Mouse (Mus musculus) cortical plate, adult 2 months (tissue): ENCODE measurements at regions not wholly inside any gene's neighbourhood (a gene's known extent, or its start where the extent isn't known, plus 50 kb on each side); places are given as distances from the start of the nearest gene placed in this dataset.

ENCODE experiments used
- H3K27ac ChIP-seq: fragments of 200-500 bp; 2 replicates; pipeline ENCODE4 v1.5.1; 2012; ENCODE audit warnings: low read length, control low read depth, inconsistent platforms; ENCODE audit not compliant: insufficient read depth
- H3K4me1 ChIP-seq: fragments of 200-500 bp; 2 replicates; pipeline ENCODE4 v1.6.1; 2011; ENCODE audit warnings: low read length; ENCODE audit not compliant: control insufficient read depth, insufficient read depth
- H3K4me3 ChIP-seq: fragments of 200-500 bp; 2 replicates; pipeline ENCODE4 v1.5.1; 2011; ENCODE audit warnings: mild to moderate bottlenecking, low read length, control low read depth; ENCODE audit not compliant: insufficient read depth
- CTCF ChIP-seq: fragments of 200-500 bp; IDR thresholded peaks from 2 replicates; pipeline ENCODE4 v1.5.1; 2011; ENCODE audit warnings: mild to moderate bottlenecking, control low read depth, low read length; ENCODE audit not compliant: insufficient read depth; ENCODE audit errors: extremely low read depth
- POLR2A ChIP-seq: fragments of 200-500 bp; IDR thresholded peaks from 2 replicates; pipeline ENCODE4 v1.6.1; 2011; ENCODE audit warnings: mild to moderate bottlenecking, low read length, control low read depth; ENCODE audit not compliant: insufficient read depth; ENCODE audit errors: extremely low read depth

- Histone ChIP-seq H3K4me3 (no peak overlapping the region), H3K27ac (no peak overlapping the region), H3K4me1 (no peaks in the 10 kb centered on the region)
- TF ChIP-seq CTCF (no peak), POLR2A (no peak)
Observed at GRCm38 (mm10) chr8:35907998-35908397, 142.4 kb downstream of the Gm19410 start.

- H3K4me1 ChIP-seq = no peaks in the 10 kb centered on the region
Observed at GRCm38 (mm10) chr8:35912264-35912663, 146.7 kb downstream of the Gm19410 start.

GRCm38 (mm10) chr8:35915878-35916518, 150.4 kb downstream of the Gm19410 start:
- no peaks in the 10 kb centered on the region for H3K4me1 ChIP-seq
- no peak overlapping the region for H3K27ac ChIP-seq
- TF ChIP-seq CTCF = no peak
- TF ChIP-seq POLR2A = no peak
- H3K4me3 ChIP-seq = no peak overlapping the region

More at GRCm38 (mm10) chr8:35912264-35912663, 146.7 kb downstream of the Gm19410 start:
- H3K27ac ChIP-seq = no peak overlapping the region
- H3K4me3 ChIP-seq = no peak overlapping the region
- TF ChIP-seq POLR2A (no peak), CTCF (no peak)

- H3K27ac ChIP-seq = no peak overlapping the region
- H3K4me3 ChIP-seq = no peak overlapping the region
- no peaks in the 10 kb centered on the region for H3K4me1 ChIP-seq
- TF ChIP-seq POLR2A = no peak
- TF ChIP-seq CTCF = no peak
Observed at GRCm38 (mm10) chr8:35917573-35917972, 152.0 kb downstream of the Gm19410 start.

GRCm38 (mm10) chr8:35919451-35919850, 153.9 kb downstream of the Gm19410 start:
- Histone ChIP-seq H3K27ac (no peak overlapping the region), H3K4me3 (no peak overlapping the region), H3K4me1 (no peaks in the 10 kb centered on the region)
- TF ChIP-seq CTCF = no peak
- TF ChIP-seq POLR2A = no peak

GRCm38 (mm10) chr8:35919859-35920675, 154.5 kb downstream of the Gm19410 start:
- no peak overlapping the region for H3K27ac ChIP-seq
- no peak for TF ChIP-seq POLR2A
- TF ChIP-seq CTCF = no peak
- no peaks in the 10 kb centered on the region for H3K4me1 ChIP-seq
- H3K4me3 ChIP-seq = no peak overlapping the region

GRCm38 (mm10) chr8:35924026-35924425, 158.4 kb downstream of the Gm19410 start:
- no peaks in the 10 kb centered on the region for H3K4me1 ChIP-seq
- TF ChIP-seq CTCF = no peak
- TF ChIP-seq POLR2A = no peak
- H3K27ac ChIP-seq = no peak overlapping the region
- no peak overlapping the region for H3K4me3 ChIP-seq

GRCm38 (mm10) chr8:35927408-35927871, 161.8 kb downstream of the Gm19410 start:
- H3K4me3 ChIP-seq = no peak overlapping the region
- TF ChIP-seq POLR2A = no peak
- no peak for TF ChIP-seq CTCF
- H3K4me1 ChIP-seq = no peaks in the 10 kb centered on the region
- no peak overlapping the region for H3K27ac ChIP-seq

GRCm38 (mm10) chr8:35930291-35930690, 164.7 kb downstream of the Gm19410 start:
- no peak overlapping the region for H3K4me3 ChIP-seq
- H3K4me1 ChIP-seq = peaks cover 2% of the 10 kb centered on the region; the same call in 1 of the 2 replicates
- TF ChIP-seq CTCF = no peak
- no peak for TF ChIP-seq POLR2A
- H3K27ac ChIP-seq = no peak overlapping the region
